Mouse (Mus musculus) midbrain, embryonic 16.5 days (tissue): ENCODE measurements at regions not wholly inside any gene's neighbourhood (a gene's known extent, or its start where the extent isn't known, plus 50 kb on each side); places are given as distances from the start of the nearest gene placed in this dataset.

Source experiments
- ATAC-seq: fragments of 200-750 bp; cut with Nextera tagmentation; 2 replicates; pipeline ENCODE4 v1.8.0; 2017; ENCODE audit warnings: moderate TSS enrichment
- H3K27ac ChIP-seq: fragments of 300-500 bp; sonication (generic); 2 replicates; pipeline ENCODE4 v1.5.1; 2014; ENCODE audit warnings: mild to moderate bottlenecking, low read length, mixed read lengths
- H3K27me3 ChIP-seq: fragments of 300-500 bp; sonication (generic); 2 replicates; pipeline ENCODE4 v1.6.1; 2014; ENCODE audit warnings: low read depth, low read length, mixed read lengths; ENCODE audit not compliant: control insufficient read depth, insufficient read depth
- H3K36me3 ChIP-seq: fragments of 300-500 bp; sonication (generic); 2 replicates; pipeline ENCODE4 v1.6.1; 2014; ENCODE audit warnings: mild to moderate bottlenecking, low read length, moderate library complexity, mixed read lengths; ENCODE audit not compliant: control insufficient read depth, insufficient read depth
- H3K4me1 ChIP-seq: fragments of 300-500 bp; sonication (generic); 2 replicates; pipeline ENCODE4 v1.6.1; 2014; ENCODE audit warnings: mild to moderate bottlenecking, low read length, mixed read lengths; ENCODE audit not compliant: control insufficient read depth, insufficient read depth
- H3K4me2 ChIP-seq: fragments of 300-500 bp; sonication (generic); 2 replicates; pipeline ENCODE4 v1.6.1; 2014; ENCODE audit warnings: mild to moderate bottlenecking, low read length, mixed read lengths
- H3K4me3 ChIP-seq: fragments of 300-500 bp; sonication (generic); 2 replicates; pipeline ENCODE4 v1.5.1; 2014; ENCODE audit warnings: low read depth, mild to moderate bottlenecking, low read length, moderate library complexity, mixed read lengths
- H3K9ac ChIP-seq: fragments of 300-500 bp; sonication (generic); 2 replicates; pipeline ENCODE4 v1.6.1; 2014; ENCODE audit warnings: low read depth, low read length, mixed read lengths
- H3K9me3 ChIP-seq: fragments of 300-500 bp; sonication (generic); replicated peaks from 2 replicates; pipeline ENCODE4 v1.6.1; 2014; ENCODE audit warnings: mild to moderate bottlenecking, low read length, mixed read lengths; ENCODE audit not compliant: control insufficient read depth, poor library complexity, severe bottlenecking
- WGBS: fragments of 180-500 bp; shearing (Covaris S2); extraction: QIAGEN DNeasy Blood & Tissue Kit; methylation state at CpG from one replicate; pipeline ENCODE4 v1.1.7; 2014; 5-methylcytosine and 5-hydroxymethylcytosine counted together

DNA sequence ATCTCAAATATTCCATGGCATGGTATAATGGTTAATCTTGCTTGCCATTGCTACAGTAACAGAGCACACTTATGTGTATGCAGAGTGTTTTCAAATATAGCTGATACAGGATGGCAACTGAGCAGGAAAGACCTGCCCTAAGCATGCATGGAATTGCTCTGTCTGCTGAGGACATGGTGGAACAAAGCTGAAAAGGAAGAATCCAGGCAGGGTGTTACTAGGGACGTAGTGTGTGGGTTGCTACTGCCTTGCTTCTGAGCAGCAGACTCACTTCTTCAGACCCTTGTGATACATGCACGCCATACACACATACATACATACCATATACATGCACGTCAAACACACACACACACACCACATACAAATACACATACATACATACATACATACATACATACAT lies 84.1 kb upstream of the Plekhg1 start:
- Histone ChIP-seq H3K27me3 (no peaks in the 10 kb centered on the region), H3K36me3 (no peaks in the 10 kb centered on the region), H3K4me1 (no peaks in the 10 kb centered on the region), H3K9ac (no peak overlapping the region), H3K9me3 (no peaks in the 10 kb centered on the region), H3K4me3 (no peak overlapping the region), H3K27ac (no peak overlapping the region), H3K4me2 (no peak overlapping the region)
- no peak for ATAC-seq
- 91% methylated on average over 3 of the region's 3 CpGs for WGBS

GRCm38 (mm10) chr10:3662156-3662555 lies 78.0 kb upstream of the Plekhg1 start:
- no peak overlapping the region for H3K9ac ChIP-seq
- 90% methylated on average over 2 of the region's 2 CpGs for WGBS
- H3K27me3 ChIP-seq = no peaks in the 10 kb centered on the region
- ATAC-seq = no peak
- H3K9me3 ChIP-seq = no peaks in the 10 kb centered on the region
- H3K4me2 ChIP-seq = no peak overlapping the region
- H3K27ac ChIP-seq = no peak overlapping the region
- no peaks in the 10 kb centered on the region for H3K4me1 ChIP-seq
- H3K4me3 ChIP-seq = no peak overlapping the region
- no peaks in the 10 kb centered on the region for H3K36me3 ChIP-seq

GRCm38 (mm10) chr10:3662571-3662970 lies 77.6 kb upstream of the Plekhg1 start:
- H3K27me3 ChIP-seq = no peaks in the 10 kb centered on the region
- no peaks in the 10 kb centered on the region for H3K4me1 ChIP-seq
- no peak overlapping the region for H3K27ac ChIP-seq
- H3K4me3 ChIP-seq = no peak overlapping the region
- no peak overlapping the region for H3K4me2 ChIP-seq
- no peak overlapping the region for H3K9ac ChIP-seq
- WGBS = 84% methylated on average over 1 of the region's 1 CpGs
- no peak for ATAC-seq
- no peaks in the 10 kb centered on the region for H3K9me3 ChIP-seq
- no peaks in the 10 kb centered on the region for H3K36me3 ChIP-seq

- no peak overlapping the region for H3K27ac ChIP-seq
- H3K9ac ChIP-seq = no peak overlapping the region
- no peaks in the 10 kb centered on the region for H3K36me3 ChIP-seq
- no peaks in the 10 kb centered on the region for H3K27me3 ChIP-seq
- H3K4me1 ChIP-seq = no peaks in the 10 kb centered on the region
- no peaks in the 10 kb centered on the region for H3K9me3 ChIP-seq
- no peak overlapping the region for H3K4me3 ChIP-seq
- H3K4me2 ChIP-seq = no peak overlapping the region
- ATAC-seq = no peak
Measured at GRCm38 (mm10) chr10:3663296-3663695, 76.9 kb upstream of the Plekhg1 start.

DNA sequence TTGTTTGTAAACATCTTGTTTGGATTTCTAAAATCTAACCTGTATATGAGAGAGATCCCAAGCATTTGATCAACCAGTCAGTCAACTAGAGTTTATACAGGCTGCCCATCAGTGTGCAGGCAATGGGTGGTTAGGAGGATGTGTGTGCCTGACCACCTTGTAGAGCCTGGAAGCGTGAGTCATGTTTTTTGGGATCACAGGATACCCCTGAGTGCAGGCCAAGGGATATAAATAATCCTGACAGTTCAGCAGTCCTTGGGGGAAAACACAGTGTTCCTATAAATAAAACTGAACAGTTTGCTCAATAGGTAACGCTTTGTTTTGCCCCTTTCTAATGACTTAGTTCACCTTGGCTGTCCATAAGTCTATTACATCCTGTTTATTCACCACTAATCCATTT lies 55.7 kb upstream of the Plekhg1 start:
- Histone ChIP-seq H3K36me3 (no peaks in the 10 kb centered on the region), H3K27me3 (no peaks in the 10 kb centered on the region), H3K4me1 (no peaks in the 10 kb centered on the region), H3K9ac (no peak overlapping the region), H3K27ac (no peak overlapping the region), H3K9me3 (no peaks in the 10 kb centered on the region), H3K4me2 (no peak overlapping the region), H3K4me3 (no peak overlapping the region)
- 83% methylated on average over 2 of the region's 2 CpGs for WGBS
- no peak for ATAC-seq
